Mouse (Mus musculus) intestine, embryonic 14.5 days (tissue): ENCODE measurements around the gene Ptdss2. TPM values are rescaled to one million over a fixed set of nuclear protein-coding genes. Genes with fewer than 3 reads are reported as not detected.
A peak's percentile ranks its signal among the peaks of the same experiment; 100 is the strongest.

Experiments used
- ATAC-seq: fragments of 200-750 bp; cut with Nextera tagmentation; replicated peaks from 2 replicates; pipeline ENCODE4 v1.8.0; 2017; ENCODE audit warnings: low read depth, moderate number of reproducible peaks, moderate TSS enrichment, moderate library complexity; ENCODE audit not compliant: low FRiP score, low TSS enrichment
- DNase-seq: peaks from one replicate; pipeline ENCODE4 v3.0.0-alpha.2; 2018; ENCODE audit warnings: low spot score
- H3K27ac ChIP-seq: fragments of 300-500 bp; sonication (generic); 2 replicates; pipeline ENCODE4 v1.5.1; 2014; ENCODE audit warnings: low read depth, mild to moderate bottlenecking, control low read depth
- H3K27me3 ChIP-seq: fragments of 300-500 bp; sonication (generic); replicated peaks from 2 replicates; pipeline ENCODE4 v1.6.1; 2014; ENCODE audit warnings: low read length, control low read depth; ENCODE audit not compliant: control insufficient read depth, insufficient read depth
- H3K36me3 ChIP-seq: fragments of 300-500 bp; sonication (generic); 2 replicates; pipeline ENCODE4 v1.6.1; 2014; ENCODE audit warnings: low read length, control low read depth; ENCODE audit not compliant: control insufficient read depth, insufficient read depth
- H3K4me1 ChIP-seq: fragments of 300-500 bp; sonication (generic); replicated peaks from 2 replicates; pipeline ENCODE4 v1.6.1; 2014; ENCODE audit warnings: low read length, control low read depth, mixed read lengths; ENCODE audit not compliant: control insufficient read depth, insufficient read depth
- H3K4me2 ChIP-seq: fragments of 300-500 bp; sonication (generic); 2 replicates; pipeline ENCODE4 v1.6.1; 2014; ENCODE audit warnings: low read length
- H3K4me3 ChIP-seq: fragments of 300-500 bp; sonication (generic); 2 replicates; pipeline ENCODE4 v1.5.1; 2014; ENCODE audit warnings: low read depth, low read length, control low read depth, mixed read lengths
- H3K9ac ChIP-seq: fragments of 300-500 bp; sonication (generic); 2 replicates; pipeline ENCODE4 v1.6.1; 2014; ENCODE audit warnings: mild to moderate bottlenecking, low read length
- H3K9me3 ChIP-seq: fragments of 300-500 bp; sonication (generic); 2 replicates; pipeline ENCODE4 v1.6.1; 2016; ENCODE audit warnings: low read length, control low read depth; ENCODE audit not compliant: control insufficient read depth
- WGBS: fragments of 180-500 bp; shearing (Covaris S2); extraction: QIAGEN DNeasy Blood & Tissue Kit; methylation state at CpG from one replicate; pipeline ENCODE4 v1.1.7; 2014; 5-methylcytosine and 5-hydroxymethylcytosine counted together
- polyA plus RNA-seq: library from polyadenylated mRNA; unstranded; fragments of >200 nt; fragmentation: Nextera tagmentation; extraction: Ambion mirVana; gene quantifications from 2 replicates; pipeline ENCODE4 v1.2.1, GENCODE M21; 2014

The Ptdss2 gene
- polyA plus RNA-seq, 1 experiment from 2014 or later: 63.9 TPM

- DNase-seq (no peak), ATAC-seq (no peak)
- peak overlapping the region; percentile 64 for H3K4me3 ChIP-seq
- peaks cover 15% of the 10 kb centered on the region for H3K4me1 ChIP-seq
- 54% methylated on average over 12 of the region's 12 CpGs for WGBS
- H3K36me3 ChIP-seq: peaks cover 29% of the 10 kb centered on the region
- H3K9ac ChIP-seq: peak overlapping the region; percentile 79
- H3K4me2 ChIP-seq: peak overlapping the region; percentile 96
- H3K9me3 ChIP-seq: no peaks in the 10 kb centered on the region
- no peak overlapping the region for H3K27ac ChIP-seq
- no peaks in the 10 kb centered on the region for H3K27me3 ChIP-seq
Observed at GRCm38 (mm10) chr7:141131904-141132755, 9.9 kb downstream of the Ptdss2 start.

- H3K27me3 ChIP-seq: no peaks in the 10 kb centered on the region
- whole genome bisulfite sequencing: 90% methylated on average over 4 of the region's 4 CpGs
- H3K4me1 ChIP-seq: no peaks in the 10 kb centered on the region
- no peak for ATAC-seq
- no peaks in the 10 kb centered on the region for H3K9me3 ChIP-seq
- H3K4me2 ChIP-seq: no peak overlapping the region
- no peak overlapping the region for H3K4me3 ChIP-seq
- no peak overlapping the region for H3K27ac ChIP-seq
- H3K36me3 ChIP-seq: peaks cover 49% of the 10 kb centered on the region
- no peak for DNase-seq
- H3K9ac ChIP-seq: no peak overlapping the region
Observed at GRCm38 (mm10) chr7:141141326-141141725, 19.1 kb downstream of the Ptdss2 start.

GRCm38 (mm10) chr7:141143112-141143511 lies 20.9 kb downstream of the Ptdss2 start:
- 50% methylated on average over 5 of the region's 5 CpGs for WGBS
- H3K9ac ChIP-seq: no peak overlapping the region
- H3K27ac ChIP-seq: no peak overlapping the region
- no peak for ATAC-seq
- no peaks in the 10 kb centered on the region for H3K27me3 ChIP-seq
- no peak overlapping the region for H3K4me2 ChIP-seq
- no peak for DNase-seq
- no peaks in the 10 kb centered on the region for H3K4me1 ChIP-seq
- peaks cover 49% of the 10 kb centered on the region for H3K36me3 ChIP-seq
- no peaks in the 10 kb centered on the region for H3K9me3 ChIP-seq
- H3K4me3 ChIP-seq: no peak overlapping the region

- Histone ChIP-seq H3K4me2 (no peak overlapping the region), H3K4me1 (no peaks in the 10 kb centered on the region), H3K27ac (no peak overlapping the region), H3K36me3 (peaks cover 46% of the 10 kb centered on the region), H3K4me3 (no peak overlapping the region), H3K9ac (no peak overlapping the region), H3K27me3 (no peaks in the 10 kb centered on the region), H3K9me3 (no peaks in the 10 kb centered on the region)
- ATAC-seq (no peak), DNase-seq (no peak)
- WGBS: 68% methylated on average over 2 of the region's 2 CpGs
Observed at GRCm38 (mm10) chr7:141143861-141144260, 21.7 kb downstream of the Ptdss2 start.

GRCm38 (mm10) chr7:141144650-141145049 lies 22.5 kb downstream of the Ptdss2 start:
- Histone ChIP-seq H3K36me3 (peaks cover 40% of the 10 kb centered on the region), H3K4me2 (no peak overlapping the region), H3K9me3 (no peaks in the 10 kb centered on the region), H3K27ac (no peak overlapping the region), H3K4me3 (no peak overlapping the region), H3K4me1 (no peaks in the 10 kb centered on the region), H3K27me3 (no peaks in the 10 kb centered on the region), H3K9ac (no peak overlapping the region)
- DNase-seq: no peak
- ATAC-seq: no peak
- WGBS: 92% methylated on average over 3 of the region's 3 CpGs

- Histone ChIP-seq H3K27me3 (no peaks in the 10 kb centered on the region), H3K36me3 (peaks cover 35% of the 10 kb centered on the region), H3K4me1 (no peaks in the 10 kb centered on the region), H3K9ac (no peak overlapping the region), H3K27ac (no peak overlapping the region), H3K4me2 (no peak overlapping the region), H3K4me3 (no peak overlapping the region), H3K9me3 (no peaks in the 10 kb centered on the region)
- 73% methylated on average over 1 of the region's 1 CpGs for whole genome bisulfite sequencing
- DNase-seq (no peak), ATAC-seq (no peak)
Observed at GRCm38 (mm10) chr7:141145403-141145802, 23.2 kb downstream of the Ptdss2 start.

- Histone ChIP-seq H3K4me3 (no peak overlapping the region), H3K27ac (no peak overlapping the region), H3K27me3 (no peaks in the 10 kb centered on the region), H3K9ac (no peak overlapping the region), H3K36me3 (peaks cover 42% of the 10 kb centered on the region), H3K4me1 (no peaks in the 10 kb centered on the region), H3K9me3 (no peaks in the 10 kb centered on the region), H3K4me2 (no peak overlapping the region)
- ATAC-seq: no peak
- WGBS: 95% methylated on average over 12 of the region's 12 CpGs
- DNase-seq: no peak
Observed at GRCm38 (mm10) chr7:141146043-141146595, 23.9 kb downstream of the Ptdss2 start.

GRCm38 (mm10) chr7:141147044-141147443 lies 24.9 kb downstream of the Ptdss2 start:
- H3K4me3 ChIP-seq: no peak overlapping the region
- H3K4me1 ChIP-seq: no peaks in the 10 kb centered on the region
- H3K9ac ChIP-seq: no peak overlapping the region
- DNase-seq (no peak), ATAC-seq (no peak)
- H3K27ac ChIP-seq: no peak overlapping the region
- H3K4me2 ChIP-seq: no peak overlapping the region
- no peaks in the 10 kb centered on the region for H3K9me3 ChIP-seq
- no peaks in the 10 kb centered on the region for H3K27me3 ChIP-seq
- 79% methylated on average over 6 of the region's 6 CpGs for WGBS
- peaks cover 51% of the 10 kb centered on the region for H3K36me3 ChIP-seq

- H3K4me3 ChIP-seq: no peak overlapping the region
Observed at GRCm38 (mm10) chr7:141148639-141149038, 26.5 kb downstream of the Ptdss2 start.

More at GRCm38 (mm10) chr7:141148639-141149038, 26.5 kb downstream of the Ptdss2 start:
- no peak for DNase-seq
- 69% methylated on average over 4 of the region's 4 CpGs for WGBS
- Histone ChIP-seq H3K4me2 (no peak overlapping the region), H3K27ac (no peak overlapping the region), H3K4me1 (no peaks in the 10 kb centered on the region), H3K9ac (no peak overlapping the region), H3K27me3 (no peaks in the 10 kb centered on the region), H3K9me3 (no peaks in the 10 kb centered on the region), H3K36me3 (peaks cover 54% of the 10 kb centered on the region)
- no peak for ATAC-seq
